Mouse (Mus musculus): ENCODE measurements around the gene Taok1.
"Not testable (repeated sequence)": the region's sequence is repeated elsewhere in the genome, so short reads cannot be mapped to it uniquely, and the experiment has no call there.

GRCm38 (mm10) chr11:77528420-77528819, 79.2 kb downstream of the Taok1 start:
- not testable (repeated sequence) for TF ChIP-seq POLR2A (IDR thresholded peaks at IDR 0.05; ENCODE audit: borderline replicate concordance, extremely low read depth, low read depth, low read length); CTCF (IDR thresholded peaks at IDR 0.05; ENCODE audit: insufficient read depth, low read length)
